Mouse (Mus musculus) liver, embryonic 11.5 days (tissue): ENCODE results near the gene Zfp513. TPM values are rescaled to one million over a fixed set of nuclear protein-coding genes. Genes with fewer than 3 reads are reported as not detected.

Experiments used
- ATAC-seq: fragments of 200-750 bp; cut with Nextera tagmentation; replicated peaks from 2 replicates; pipeline ENCODE4 v1.8.0; 2017; ENCODE audit warnings: moderate number of reproducible peaks, mild to moderate bottlenecking, moderate TSS enrichment, moderate library complexity; ENCODE audit not compliant: low FRiP score
- DNase-seq: peaks from one replicate; pipeline ENCODE4 v3.0.0-alpha.2; 2017; ENCODE audit warnings: low spot score
- H3K27ac ChIP-seq: fragments of 300-500 bp; sonication (generic); 2 replicates; pipeline ENCODE4 v1.5.1; 2014; ENCODE audit warnings: mild to moderate bottlenecking, low read depth, low read length, control low read depth
- H3K27me3 ChIP-seq: fragments of 300-500 bp; sonication (generic); replicated peaks from 2 replicates; pipeline ENCODE4 v1.6.1; 2014; ENCODE audit warnings: low read length, mixed read lengths; ENCODE audit not compliant: control insufficient read depth, insufficient read depth
- H3K36me3 ChIP-seq: fragments of 300-500 bp; sonication (generic); 2 replicates; pipeline ENCODE4 v1.6.1; 2014; ENCODE audit warnings: mild to moderate bottlenecking, low read length, moderate library complexity, mixed read lengths; ENCODE audit not compliant: control insufficient read depth, insufficient read depth
- H3K4me1 ChIP-seq: fragments of 300-500 bp; sonication (generic); replicated peaks from 2 replicates; pipeline ENCODE4 v1.6.1; 2014; ENCODE audit warnings: low read length, mixed read lengths; ENCODE audit not compliant: control insufficient read depth, insufficient read depth
- H3K4me2 ChIP-seq: fragments of 300-500 bp; sonication (generic); 2 replicates; pipeline ENCODE4 v1.6.1; 2014; ENCODE audit warnings: mild to moderate bottlenecking, control low read depth, moderate library complexity
- H3K4me3 ChIP-seq: fragments of 300-500 bp; sonication (generic); 2 replicates; pipeline ENCODE4 v1.5.1; 2014; ENCODE audit warnings: low read depth, low read length, control low read depth
- H3K9ac ChIP-seq: fragments of 300-500 bp; sonication (generic); 2 replicates; pipeline ENCODE4 v1.6.1; 2014; ENCODE audit warnings: low read depth, low read length, control low read depth
- H3K9me3 ChIP-seq: fragments of 300-500 bp; sonication (generic); 2 replicates; pipeline ENCODE4 v1.6.1; 2016; ENCODE audit warnings: low read length, inconsistent platforms, mixed read lengths; ENCODE audit not compliant: control insufficient read depth
- WGBS: fragments of 180-500 bp; shearing (Covaris S2); extraction: QIAGEN DNeasy Blood & Tissue Kit; methylation state at CpG from one replicate; pipeline ENCODE4 v1.1.7; 2014; 5-methylcytosine and 5-hydroxymethylcytosine counted together
- polyA plus RNA-seq: library from polyadenylated mRNA; unstranded; fragments of >200 nt; fragmentation: Nextera tagmentation; extraction: Ambion mirVana; gene quantifications from 2 replicates; pipeline ENCODE4 v1.2.1, GENCODE M21; 2014

The Zfp513 gene
- polyA plus RNA-seq, 1 experiment from 2014 or later, result 6.2 TPM

DNA sequence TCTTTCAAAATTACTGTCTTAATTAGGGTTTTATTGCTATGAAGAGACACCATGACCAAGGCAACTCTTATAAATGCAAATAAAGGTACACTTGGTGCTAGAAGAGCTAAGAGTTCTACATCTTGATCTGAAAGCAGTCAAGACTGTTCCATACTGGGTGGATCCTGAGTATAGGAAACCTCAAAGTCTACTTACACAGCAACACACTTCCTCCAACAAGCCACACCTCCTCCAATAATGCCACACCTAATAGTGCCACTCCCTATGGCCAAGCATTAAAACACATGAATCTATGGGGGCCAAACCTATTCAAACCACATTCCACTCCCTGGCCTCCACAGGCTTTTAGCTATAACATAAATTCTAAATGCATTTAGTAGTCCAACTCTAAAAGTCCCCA lies 39.6 kb downstream of the Zfp513 start:
- Histone ChIP-seq H3K9ac (no peak overlapping the region), H3K4me1 (no peaks in the 10 kb centered on the region), H3K36me3 (peaks cover 59% of the 10 kb centered on the region), H3K4me2 (no peak overlapping the region), H3K4me3 (no peak overlapping the region), H3K9me3 (no peaks in the 10 kb centered on the region), H3K27me3 (no peaks in the 10 kb centered on the region), H3K27ac (no peak overlapping the region)
- ATAC-seq, result peak; percentile 69
- no peak for DNase-seq

DNA sequence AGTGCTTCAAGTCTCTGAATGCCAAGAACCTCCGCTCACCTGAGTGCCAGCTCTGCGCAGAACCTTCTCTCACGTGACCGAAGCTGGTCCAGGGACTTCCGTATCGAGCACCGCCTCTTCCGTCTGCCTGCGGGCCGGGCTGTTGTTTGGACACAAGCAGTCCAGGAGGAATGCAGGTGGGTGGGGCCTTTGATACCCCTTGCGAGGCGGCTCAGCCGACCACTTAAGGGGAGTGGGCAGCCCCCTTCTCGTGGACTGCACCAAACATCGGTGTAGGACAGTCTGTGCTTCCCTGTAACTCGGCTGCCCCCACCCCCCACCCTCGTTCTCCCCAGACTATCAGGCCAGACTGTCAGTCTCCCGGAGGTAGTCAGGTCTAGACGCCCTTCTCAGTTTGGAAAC lies 48.0 kb downstream of the Zfp513 start, which contains the start of gene Mpv17:
TSS of gene Mpv17 (minus strand) at position 100 of the 402 bp plus-strand sequence.
- under 1% methylated on average over 19 of the region's 19 CpGs for WGBS
- Histone ChIP-seq H3K4me2 (peak within 1 kb of the TSS; percentile 89), H3K4me1 (peaks cover 3% of the 10 kb centered on the region), H3K27ac (no peak within 1 kb of the TSS; the same call in 1 of the 2 replicates), H3K9me3 (no peaks in the 10 kb centered on the region), H3K9ac (peak within 1 kb of the TSS; percentile 67), H3K4me3 (peak within 1 kb of the TSS; percentile 69), H3K27me3 (no peaks in the 10 kb centered on the region), H3K36me3 (peaks cover 21% of the 10 kb centered on the region)
- DNase-seq (peak; percentile 81), ATAC-seq (peak; percentile 92)

DNA sequence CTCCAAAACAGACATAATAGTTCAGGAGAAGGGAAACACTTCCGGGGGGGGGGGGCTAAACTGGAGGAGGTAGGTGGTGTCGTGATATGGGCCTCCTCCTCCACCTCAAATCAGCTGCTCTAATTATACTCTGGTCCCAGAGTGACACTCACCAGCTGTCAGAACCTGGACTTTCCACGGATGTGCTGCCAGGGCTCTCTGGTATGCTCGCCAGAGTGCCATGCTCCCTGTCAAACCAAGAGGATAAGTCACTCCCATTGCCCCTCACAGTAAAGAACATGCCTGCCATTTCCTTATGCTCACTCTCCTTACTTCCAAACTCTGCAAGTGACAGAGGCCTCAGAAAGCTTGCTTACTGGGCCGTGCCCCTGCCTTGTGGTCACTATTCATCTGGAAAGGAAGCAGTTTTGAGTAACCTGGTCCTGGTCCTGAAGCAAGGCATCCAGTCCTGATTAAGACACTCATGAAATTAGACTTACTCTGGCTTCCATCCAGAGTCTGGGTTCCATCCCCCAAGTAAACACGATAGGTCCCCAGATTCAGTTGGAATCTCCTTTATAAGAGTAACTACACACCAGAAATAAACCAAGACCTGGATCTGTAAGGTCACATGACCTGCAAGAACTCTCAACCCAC lies 48.5 kb downstream of the Zfp513 start:
- 39% methylated on average over 6 of the region's 6 CpGs for WGBS
- H3K4me3 ChIP-seq, result peak overlapping the region; percentile 69
- peaks cover 18% of the 10 kb centered on the region for H3K36me3 ChIP-seq
- H3K9me3 ChIP-seq, result no peaks in the 10 kb centered on the region
- ATAC-seq (peak; percentile 7; the same call in 1 of the 2 replicates), DNase-seq (no peak)
- peak overlapping the region; percentile 89 for H3K4me2 ChIP-seq
- H3K27ac ChIP-seq, result no peak overlapping the region
- no peaks in the 10 kb centered on the region for H3K27me3 ChIP-seq
- H3K9ac ChIP-seq, result peak overlapping the region; percentile 67
- H3K4me1 ChIP-seq, result peaks cover 3% of the 10 kb centered on the region

DNA sequence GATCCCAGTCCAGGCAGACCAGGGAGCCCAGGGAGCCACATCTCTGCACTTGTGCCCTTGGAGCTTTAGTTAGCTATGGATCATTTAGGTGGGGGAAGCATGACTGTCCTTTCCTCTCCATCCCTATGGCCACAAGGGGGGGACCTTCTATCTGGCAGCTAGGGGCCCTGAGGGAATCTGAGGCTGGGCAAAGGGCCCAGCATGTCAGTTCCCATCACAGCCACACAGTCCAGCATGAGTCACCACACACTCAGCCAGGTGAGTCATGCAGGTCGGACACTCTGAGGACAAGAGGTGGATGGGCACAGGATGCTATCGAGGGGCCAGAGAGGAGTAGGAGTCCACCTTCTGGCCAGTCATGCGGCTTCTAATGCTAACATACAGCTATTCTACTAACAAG lies 50.4 kb downstream of the Zfp513 start:
- Histone ChIP-seq H3K27me3 (no peaks in the 10 kb centered on the region), H3K9ac (no peak overlapping the region), H3K9me3 (no peaks in the 10 kb centered on the region), H3K4me1 (peaks cover 3% of the 10 kb centered on the region), H3K27ac (no peak overlapping the region), H3K4me2 (no peak overlapping the region), H3K4me3 (no peak overlapping the region), H3K36me3 (peaks cover 1% of the 10 kb centered on the region)
- no peak for ATAC-seq
- 90% methylated on average over 3 of the region's 3 CpGs for WGBS
- no peak for DNase-seq

DNA sequence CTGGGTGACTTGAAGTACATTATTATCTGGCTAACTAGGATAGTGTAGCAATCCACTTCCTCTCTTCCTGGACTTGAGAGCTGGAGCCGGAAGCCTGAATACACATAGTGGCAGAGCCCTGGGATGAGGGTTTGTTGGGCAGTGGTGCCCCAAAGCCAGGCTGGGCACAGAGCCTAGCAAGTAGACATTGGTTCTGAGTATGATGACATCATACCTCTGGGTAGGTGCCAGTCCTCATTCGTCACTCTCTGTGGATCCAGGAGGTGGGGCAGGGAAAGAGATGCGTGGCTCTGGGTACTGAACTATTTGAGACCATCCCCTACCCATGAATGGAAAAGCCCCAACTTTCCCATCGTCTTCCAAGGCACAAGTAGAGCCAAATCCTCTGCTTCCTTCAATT lies 52.3 kb downstream of the Zfp513 start:
- no peak overlapping the region for H3K4me2 ChIP-seq
- no peaks in the 10 kb centered on the region for H3K27me3 ChIP-seq
- no peak for DNase-seq
- H3K4me3 ChIP-seq, result no peak overlapping the region
- no peak for ATAC-seq
- H3K9ac ChIP-seq, result no peak overlapping the region
- H3K9me3 ChIP-seq, result no peaks in the 10 kb centered on the region
- WGBS, result 85% methylated on average over 4 of the region's 4 CpGs
- H3K27ac ChIP-seq, result no peak overlapping the region
- peaks cover 7% of the 10 kb centered on the region for H3K36me3 ChIP-seq
- H3K4me1 ChIP-seq, result peaks cover 3% of the 10 kb centered on the region

Other genes with a start within 250 kb of the Zfp513 start
- 111 and 118 TPM in 2 replicates for gene Preb, start 241.9 kb downstream of the Zfp513 start, polyA plus RNA-seq
- 0.04 TPM in 2 replicates for gene Tcf23, start 233.6 kb downstream of the Zfp513 start, polyA plus RNA-seq
- gene Atraid, start 154.0 kb downstream of the Zfp513 start, polyA plus RNA-seq, result 68.5 and 72.4 TPM in 2 replicates
- gene Slc5a6, start 153.4 kb downstream of the Zfp513 start, polyA plus RNA-seq, result 9.3 and 10.3 TPM in 2 replicates
- gene Cad, start 147.5 kb downstream of the Zfp513 start, polyA plus RNA-seq, result 65.0 and 66.0 TPM in 2 replicates
- not detected in 2 replicates for gene Dnajc5g, start 96.0 kb downstream of the Zfp513 start, polyA plus RNA-seq
- gene Slc30a3, start 94.1 kb downstream of the Zfp513 start, polyA plus RNA-seq, result 1.1 and 1.4 TPM in 2 replicates
- 0.43 TPM in 1 of 2 replicates, not detected in the other for gene Trim54, start 85.6 kb downstream of the Zfp513 start, polyA plus RNA-seq
- gene Ucn, start 63.5 kb downstream of the Zfp513 start, polyA plus RNA-seq, result not detected in 2 replicates
- 40.9 and 50.4 TPM in 2 replicates for gene Mpv17, start 48.1 kb downstream of the Zfp513 start, polyA plus RNA-seq
- gene Gm29609, start 22.4 kb downstream of the Zfp513 start, polyA plus RNA-seq, result 0.64 and 1.5 TPM in 2 replicates
- gene Gtf3c2, start 22.2 kb downstream of the Zfp513 start, polyA plus RNA-seq, result 77.2 and 79.5 TPM in 2 replicates
- 87.6 and 94.7 TPM in 2 replicates for gene Snx17, start 9.1 kb downstream of the Zfp513 start, polyA plus RNA-seq
- 93.2 and 98.1 TPM in 2 replicates for gene Eif2b4, start 8.9 kb downstream of the Zfp513 start, polyA plus RNA-seq
- 220 and 242 TPM in 2 replicates for gene Ppm1g, start 18.4 kb upstream of the Zfp513 start, polyA plus RNA-seq
- 95.6 and 98.1 TPM in 2 replicates for gene Nrbp1, start 38.6 kb upstream of the Zfp513 start, polyA plus RNA-seq
- 0.36 TPM in 1 of 2 replicates, not detected in the other for gene Gm9970, start 38.9 kb upstream of the Zfp513 start, polyA plus RNA-seq
- 11.6 and 12.0 TPM in 2 replicates for gene Krtcap3, start 49.4 kb upstream of the Zfp513 start, polyA plus RNA-seq
- gene Ift172, start 88.8 kb upstream of the Zfp513 start, polyA plus RNA-seq, result 15.3 and 17.4 TPM in 2 replicates
- gene Fndc4, start 93.8 kb upstream of the Zfp513 start, polyA plus RNA-seq, result 24.2 TPM in 2 replicates
- gene Gckr, start 95.1 kb upstream of the Zfp513 start, polyA plus RNA-seq, result 11.3 and 12.1 TPM in 2 replicates